Mouse (Mus musculus) forebrain, embryonic 12.5 days (tissue): ENCODE results near the gene Rarres2. TPM values are rescaled to one million over a fixed set of nuclear protein-coding genes. Genes with fewer than 3 reads are reported as not detected.
A peak's percentile ranks its signal among the peaks of the same experiment; 100 is the strongest.

Experiments
- ATAC-seq: fragments of 200-750 bp; cut with Nextera tagmentation; 2 replicates; pipeline ENCODE4 v1.8.0; 2017; ENCODE audit warnings: moderate TSS enrichment; ENCODE audit not compliant: low FRiP score
- H3K27ac ChIP-seq: fragments of 300-500 bp; sonication (generic); 2 replicates; pipeline ENCODE4 v1.5.1; 2016; ENCODE audit warnings: mild to moderate bottlenecking
- H3K27me3 ChIP-seq: fragments of 300-500 bp; sonication (generic); 2 replicates; pipeline ENCODE4 v1.6.1; 2016; ENCODE audit warnings: mild to moderate bottlenecking
- H3K36me3 ChIP-seq: fragments of 300-500 bp; sonication (generic); replicated peaks from 2 replicates; pipeline ENCODE4 v1.6.1; 2016; ENCODE audit warnings: mild to moderate bottlenecking
- H3K4me1 ChIP-seq: fragments of 300-500 bp; sonication (generic); 2 replicates; pipeline ENCODE4 v1.6.1; 2016
- H3K4me2 ChIP-seq: fragments of 300-500 bp; sonication (generic); 2 replicates; pipeline ENCODE4 v1.6.1; 2016; ENCODE audit warnings: mild to moderate bottlenecking, moderate library complexity
- H3K4me3 ChIP-seq: fragments of 300-500 bp; sonication (generic); replicated peaks from 2 replicates; pipeline ENCODE4 v1.5.1; 2016; ENCODE audit warnings: mild to moderate bottlenecking
- H3K9ac ChIP-seq: fragments of 300-500 bp; sonication (generic); 2 replicates; pipeline ENCODE4 v1.6.1; 2016; ENCODE audit warnings: mild to moderate bottlenecking
- H3K9me3 ChIP-seq: fragments of 300-500 bp; sonication (generic); 2 replicates; pipeline ENCODE4 v1.6.1; 2016
- WGBS: fragments of 180-500 bp; shearing (Covaris S2); methylation state at CpG from one replicate; pipeline ENCODE4 v1.1.7; 2016; 5-methylcytosine and 5-hydroxymethylcytosine counted together
- polyA plus RNA-seq: library from polyadenylated mRNA; unstranded; fragments of >200 nt; fragmentation: Nextera tagmentation; extraction: Ambion mirVana; gene quantifications from 2 replicates; pipeline ENCODE4 v1.2.1, GENCODE M21; 2016

Gene Rarres2
- polyA plus RNA-seq, 1 experiment from 2014 or later = 0.74 TPM

DNA sequence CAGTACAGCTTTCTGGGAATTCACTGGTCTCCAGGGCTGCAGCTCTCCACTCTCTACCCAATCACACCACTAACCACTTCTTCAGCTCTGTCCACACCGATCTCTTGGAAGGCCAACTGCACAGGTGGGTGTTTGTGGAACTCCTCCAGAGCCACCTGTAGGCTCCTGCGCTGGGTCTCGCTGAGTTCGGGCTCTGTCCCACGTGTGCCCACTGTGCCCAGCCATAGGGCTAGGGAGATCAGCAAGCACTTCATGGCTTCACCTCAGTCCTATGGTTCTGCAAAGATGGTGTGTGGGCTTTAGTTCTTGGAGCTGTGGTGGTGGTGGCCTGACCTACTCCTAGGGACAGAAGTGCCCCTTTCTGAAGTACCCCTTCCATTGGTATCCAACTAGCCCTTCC is 575 bp downstream of the Rarres2 start:
- 90% methylated on average over 5 of the region's 5 CpGs for WGBS

DNA sequence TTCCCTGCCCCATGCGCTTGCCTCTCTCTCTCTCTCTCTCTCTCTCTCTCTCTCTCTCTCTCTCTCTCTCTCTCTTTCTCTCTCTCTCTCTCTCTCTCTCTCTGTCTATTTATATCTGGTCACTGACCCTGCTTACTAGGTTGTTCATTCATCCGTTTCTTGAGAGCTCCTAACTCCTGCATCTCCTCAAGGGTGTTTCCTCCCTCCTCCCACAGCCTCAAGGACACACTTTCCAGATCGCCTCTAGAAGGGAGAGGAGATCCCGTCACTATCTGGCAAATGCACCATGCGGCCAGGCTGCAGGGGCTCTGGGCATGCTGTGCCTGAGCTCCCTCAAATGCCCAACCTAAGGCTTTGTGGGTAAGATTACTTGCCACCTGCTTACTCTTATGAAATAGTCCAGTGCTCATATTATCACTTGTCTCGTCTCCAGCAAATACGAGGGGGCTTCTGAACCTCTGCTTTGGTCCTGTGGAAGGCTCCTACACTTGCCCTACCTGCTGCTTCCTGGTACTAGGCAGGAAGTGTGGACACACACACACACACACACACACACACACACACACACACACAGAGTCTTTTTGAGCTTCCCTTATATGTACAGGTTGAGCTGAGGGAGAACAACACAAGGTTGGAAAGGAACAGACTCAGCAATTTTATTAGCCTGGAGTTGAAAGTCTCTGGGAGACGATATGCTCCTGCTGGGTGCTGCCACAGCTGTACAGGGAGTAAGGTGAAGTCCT is 3.4 kb downstream of the Rarres2 start:
- 82% methylated on average over 8 of the region's 8 CpGs for WGBS
- no peaks in the 10 kb centered on the region for H3K4me1 ChIP-seq
- no peaks in the 10 kb centered on the region for H3K27me3 ChIP-seq
- H3K4me2 ChIP-seq = no peak overlapping the region
- ATAC-seq = no peak
- no peak overlapping the region for H3K4me3 ChIP-seq
- H3K9ac ChIP-seq = no peak overlapping the region
- no peak overlapping the region for H3K27ac ChIP-seq
- H3K36me3 ChIP-seq = peaks cover 18% of the 10 kb centered on the region; the same call in 1 of the 2 replicates
- H3K9me3 ChIP-seq = no peaks in the 10 kb centered on the region

More for the DNA sequence above, 575 bp downstream of the Rarres2 start:
- no peak for ATAC-seq
- Histone ChIP-seq H3K4me3 (no peak overlapping the region), H3K9me3 (no peaks in the 10 kb centered on the region), H3K27me3 (no peaks in the 10 kb centered on the region), H3K27ac (no peak overlapping the region), H3K36me3 (peaks cover 7% of the 10 kb centered on the region; the same call in 1 of the 2 replicates), H3K4me2 (no peak overlapping the region), H3K4me1 (no peaks in the 10 kb centered on the region), H3K9ac (no peak overlapping the region)

DNA sequence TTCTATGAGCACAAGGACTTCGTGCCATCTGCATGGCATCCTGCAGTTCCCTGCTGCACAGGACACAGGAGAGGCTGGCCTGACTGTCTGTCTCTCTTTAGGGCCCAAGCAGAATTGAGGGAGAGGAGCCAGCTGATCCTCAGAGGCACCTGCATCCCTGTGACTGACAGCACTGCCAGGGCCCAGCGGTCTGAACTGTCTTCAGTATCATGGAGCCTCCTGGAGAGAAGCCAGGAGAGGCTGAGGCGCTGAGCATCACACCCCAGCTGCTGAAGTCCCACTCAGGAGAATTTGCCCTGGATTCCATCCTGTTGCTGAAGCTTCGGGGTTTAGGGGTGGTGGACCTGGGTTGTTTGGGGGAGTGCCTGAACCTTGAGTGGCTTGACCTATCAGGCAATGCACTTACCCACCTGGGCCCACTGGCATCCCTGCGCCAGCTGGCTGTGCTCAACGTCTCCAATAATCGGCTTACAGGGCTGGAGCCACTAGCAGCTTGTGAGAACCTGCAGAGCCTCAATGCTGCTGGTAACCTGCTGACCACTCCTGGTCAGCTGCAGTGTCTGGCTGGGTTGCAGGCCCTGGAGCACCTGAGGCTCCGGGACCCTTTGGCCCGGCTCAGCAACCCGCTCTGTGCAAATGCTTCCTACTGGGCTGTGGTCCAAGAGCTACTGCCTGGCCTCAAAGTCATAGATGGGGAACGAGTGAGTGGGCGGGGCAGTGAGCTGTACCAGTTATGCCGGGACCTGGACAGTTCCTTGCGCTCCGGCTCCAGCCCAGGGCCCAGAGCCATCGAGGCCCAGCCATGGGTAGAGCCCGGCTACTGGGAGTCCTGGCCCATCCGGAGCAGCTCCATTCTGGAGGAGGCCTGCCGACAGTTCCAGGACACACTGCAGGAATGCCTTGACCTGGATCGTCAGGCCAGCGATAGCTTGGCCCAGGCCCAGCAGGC is 4.3 kb downstream of the Rarres2 start:
- no peak overlapping the region for H3K4me2 ChIP-seq
- no peaks in the 10 kb centered on the region for H3K27me3 ChIP-seq
- H3K27ac ChIP-seq = no peak overlapping the region
- no peaks in the 10 kb centered on the region for H3K4me1 ChIP-seq
- H3K36me3 ChIP-seq = peaks cover 21% of the 10 kb centered on the region; the same call in 1 of the 2 replicates
- no peak for ATAC-seq
- WGBS = 90% methylated on average over 21 of the region's 21 CpGs
- H3K4me3 ChIP-seq = no peak overlapping the region
- no peaks in the 10 kb centered on the region for H3K9me3 ChIP-seq
- H3K9ac ChIP-seq = no peak overlapping the region

DNA sequence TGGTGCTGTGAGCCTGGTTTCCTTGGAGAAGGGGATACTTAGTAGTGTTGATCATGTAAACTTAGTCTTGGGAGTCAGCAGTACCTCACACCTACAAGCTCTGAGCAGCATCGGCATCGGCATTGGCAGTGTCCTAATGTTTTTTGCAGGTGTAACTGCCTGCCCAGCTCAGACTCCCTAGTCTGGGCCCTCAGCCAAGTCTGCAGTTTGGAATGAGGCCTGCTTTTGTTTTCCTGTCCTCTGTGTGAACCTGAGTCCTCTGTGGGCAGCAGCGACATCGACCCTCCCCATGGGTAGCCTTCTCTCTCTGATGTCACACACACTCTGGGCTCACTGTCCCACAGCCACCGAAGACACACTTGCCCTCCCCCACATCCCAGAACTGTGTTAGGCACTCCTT is 6.3 kb downstream of the Rarres2 start:
- ATAC-seq = no peak
- Histone ChIP-seq H3K9me3 (no peaks in the 10 kb centered on the region), H3K4me2 (no peak overlapping the region), H3K27ac (no peak overlapping the region), H3K4me1 (no peaks in the 10 kb centered on the region), H3K4me3 (no peak overlapping the region), H3K9ac (no peak overlapping the region), H3K27me3 (no peaks in the 10 kb centered on the region), H3K36me3 (peaks cover 21% of the 10 kb centered on the region; the same call in 1 of the 2 replicates)
- 84% methylated on average over 5 of the region's 5 CpGs for WGBS

DNA sequence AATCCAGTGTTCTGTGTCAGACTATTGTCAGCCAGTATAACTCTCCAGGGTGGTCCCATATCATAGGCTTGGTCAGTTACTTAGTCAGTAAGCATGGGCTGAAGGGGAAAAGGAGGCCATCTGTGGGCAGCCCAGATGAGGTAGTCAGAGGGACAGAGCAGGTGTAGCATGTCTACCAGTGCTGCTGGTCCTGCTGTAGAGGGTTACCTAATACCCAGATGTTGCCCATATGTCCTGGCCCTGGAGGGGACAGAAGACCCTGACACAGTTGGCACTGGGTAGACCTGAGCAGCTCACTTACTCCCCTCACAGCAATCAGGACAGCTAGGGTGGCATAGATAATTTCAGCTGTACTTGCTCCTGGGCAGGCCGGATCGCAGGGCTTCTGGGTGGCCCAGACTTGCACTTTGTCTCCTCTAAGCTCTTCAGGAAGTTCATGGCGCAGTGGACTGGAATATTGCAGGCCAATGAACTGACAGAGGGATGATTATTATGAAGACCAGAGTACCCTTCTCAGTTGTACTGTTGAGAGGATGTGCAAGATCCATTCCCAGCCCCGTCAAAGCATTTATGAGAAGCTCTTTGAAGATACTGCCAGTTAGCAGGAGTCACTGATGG is 6.8 kb downstream of the Rarres2 start:
- peaks cover 21% of the 10 kb centered on the region; the same call in 1 of the 2 replicates for H3K36me3 ChIP-seq
- no peaks in the 10 kb centered on the region for H3K9me3 ChIP-seq

DNA sequence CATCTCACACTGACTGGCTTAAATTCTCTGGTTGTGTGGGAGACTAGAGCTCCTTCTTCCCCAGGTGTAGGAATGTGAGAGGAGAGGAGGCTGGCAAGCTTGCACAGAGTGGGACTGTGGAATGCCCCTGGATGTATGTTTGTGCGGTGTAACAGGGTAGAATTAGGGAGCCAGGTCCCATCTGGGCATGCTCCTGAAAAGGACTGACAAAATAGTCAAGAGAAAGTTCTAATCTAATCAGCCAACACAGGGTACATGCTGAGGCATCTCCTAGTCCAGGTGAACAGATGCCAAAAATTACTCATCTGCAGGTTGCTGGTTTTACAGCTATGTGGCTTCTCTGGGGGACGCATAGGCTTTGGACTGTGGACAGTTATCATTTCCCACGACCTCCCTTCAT is 16.6 kb downstream of the Rarres2 start:
- Histone ChIP-seq H3K9me3 (no peaks in the 10 kb centered on the region), H3K9ac (no peak overlapping the region), H3K4me1 (peaks cover 16% of the 10 kb centered on the region), H3K27me3 (no peaks in the 10 kb centered on the region), H3K4me2 (peak overlapping the region; percentile 70), H3K36me3 (peaks cover 18% of the 10 kb centered on the region), H3K27ac (no peak overlapping the region), H3K4me3 (no peak overlapping the region)
- no peak for ATAC-seq
- WGBS = 88% methylated on average over 3 of the region's 3 CpGs

More for the DNA sequence above, 6.8 kb downstream of the Rarres2 start:
- Histone ChIP-seq H3K4me2 (no peak overlapping the region), H3K27ac (no peak overlapping the region), H3K4me3 (no peak overlapping the region), H3K27me3 (no peaks in the 10 kb centered on the region), H3K4me1 (no peaks in the 10 kb centered on the region), H3K9ac (no peak overlapping the region)
- WGBS = 97% methylated on average over 4 of the region's 4 CpGs
- no peak for ATAC-seq

DNA sequence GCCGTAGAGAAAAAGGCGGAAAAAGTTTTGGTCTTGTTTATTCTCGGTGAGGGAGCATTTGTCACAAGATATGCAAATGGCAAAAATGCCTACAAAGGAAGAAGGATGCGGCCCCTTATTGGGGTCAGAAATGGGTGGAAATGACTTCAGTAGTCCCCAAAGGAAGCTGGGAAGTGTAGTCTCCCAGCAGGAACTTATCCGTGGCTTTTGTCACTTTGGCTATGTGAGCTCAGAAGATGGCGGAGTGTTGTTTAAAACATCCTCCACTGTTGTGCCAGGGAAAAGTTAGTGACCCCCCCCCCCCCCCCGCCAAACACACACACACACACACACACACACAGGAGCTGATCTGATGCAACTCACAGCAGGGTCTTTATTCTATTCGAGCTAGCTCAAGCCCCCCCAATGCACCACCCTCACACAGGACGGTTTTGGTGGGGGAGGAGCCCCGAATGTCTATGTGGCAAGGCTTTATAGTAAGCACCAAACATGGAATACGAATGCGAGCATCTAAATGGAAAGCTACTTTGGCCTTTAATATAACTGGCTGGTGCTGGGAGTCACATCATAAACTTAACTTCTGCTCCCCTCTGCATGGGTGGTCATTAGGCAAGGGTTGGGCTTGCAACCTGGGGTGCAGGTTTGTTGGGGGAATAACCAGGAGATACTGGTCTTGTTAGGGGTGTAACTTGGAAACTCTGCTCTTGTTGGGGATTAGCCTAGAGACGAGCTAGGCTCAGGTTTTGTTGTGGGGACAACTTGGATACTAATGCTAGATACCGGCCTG is 17.3 kb downstream of the Rarres2 start:
- whole genome bisulfite sequencing = 29% methylated on average over 13 of the region's 14 CpGs
- Histone ChIP-seq H3K4me1 (peaks cover 16% of the 10 kb centered on the region), H3K27me3 (no peaks in the 10 kb centered on the region), H3K4me2 (peak overlapping the region; percentile 70), H3K27ac (peak overlapping the region; percentile 97), H3K9me3 (no peaks in the 10 kb centered on the region), H3K9ac (peak overlapping the region; percentile 62), H3K36me3 (peaks cover 18% of the 10 kb centered on the region), H3K4me3 (peak overlapping the region; percentile 50)
- peak; percentile 86 for ATAC-seq

DNA sequence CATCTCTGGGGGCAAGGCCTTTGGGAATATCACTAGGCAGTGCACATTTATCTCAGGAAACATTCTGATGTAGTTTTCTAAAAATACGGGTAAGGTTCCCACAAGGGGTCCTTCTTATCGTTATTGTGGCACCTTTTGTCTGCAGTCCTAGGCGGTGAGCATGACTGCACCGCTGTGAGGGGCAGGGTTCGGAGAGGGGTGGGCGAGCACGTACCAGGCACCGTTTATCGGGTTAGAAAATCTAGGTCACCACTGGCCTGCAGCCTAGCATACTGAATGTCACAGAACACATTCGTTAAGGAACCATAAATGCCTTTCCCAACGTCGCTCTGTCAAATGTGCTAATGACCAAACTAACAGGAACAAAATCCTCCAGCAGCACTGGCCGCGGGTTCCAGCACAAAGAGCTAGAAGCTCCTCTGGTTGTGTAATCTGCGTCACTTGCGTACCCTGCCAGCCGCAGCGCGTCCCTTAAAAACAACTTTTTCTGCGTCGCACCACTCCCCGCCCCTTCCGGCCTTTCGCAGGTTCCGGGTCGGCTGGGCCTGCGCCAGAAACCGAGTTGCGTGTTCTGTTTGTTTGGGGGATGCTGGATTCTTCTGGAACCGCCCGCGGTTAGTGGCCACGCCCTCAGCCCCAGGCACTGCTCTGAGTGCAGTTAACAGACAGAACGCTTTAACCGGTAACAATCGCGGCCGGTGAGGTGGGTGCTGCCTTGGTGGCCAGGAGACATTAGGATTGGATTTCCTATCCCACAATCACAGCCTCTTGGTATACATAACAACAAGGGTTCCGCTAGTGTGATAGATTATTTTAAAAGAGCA is 18.1 kb downstream of the Rarres2 start, which contains the start of gene Lrrc61:
Gene Lrrc61 (plus strand): TSS at position 517 of the 824 bp plus-strand sequence.
- WGBS = under 1% methylated on average over 39 of the region's 39 CpGs
- H3K27ac ChIP-seq = peak within 1 kb of the TSS; percentile 97

DNA sequence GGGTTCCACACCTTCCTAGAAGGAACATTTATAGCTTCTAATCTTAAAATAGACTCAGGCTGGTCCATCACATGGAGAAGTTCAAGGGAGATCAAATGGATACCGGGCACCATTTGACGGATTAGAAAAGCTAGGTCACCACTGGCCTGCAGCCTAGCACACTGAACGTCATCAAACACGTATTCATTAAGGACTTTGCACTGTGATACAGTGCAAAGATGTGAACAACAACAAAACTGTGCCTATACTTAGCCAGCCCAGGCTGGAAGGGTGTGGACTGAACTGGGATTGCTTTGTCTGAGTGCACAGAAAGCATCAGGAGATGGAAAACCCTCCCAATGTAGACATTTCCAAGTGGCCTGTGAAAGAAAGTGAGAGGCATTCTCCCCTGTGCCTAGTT is 18.8 kb downstream of the Rarres2 start:
- Histone ChIP-seq H3K36me3 (peaks cover 13% of the 10 kb centered on the region), H3K27ac (peak overlapping the region; percentile 97), H3K4me2 (peak overlapping the region; percentile 70), H3K4me1 (peaks cover 16% of the 10 kb centered on the region), H3K9me3 (no peaks in the 10 kb centered on the region), H3K9ac (peak overlapping the region; percentile 62), H3K27me3 (no peaks in the 10 kb centered on the region), H3K4me3 (peak overlapping the region; percentile 50)
- WGBS = 78% methylated on average over 4 of the region's 4 CpGs
- 0 out of 2 replicates have a peak, but pooled peaks have one; percentile 8 for ATAC-seq

More for the DNA sequence above, 18.1 kb downstream of the Rarres2 start, which contains the start of gene Lrrc61:
- H3K4me2 ChIP-seq = peak within 1 kb of the TSS; percentile 70
- H3K4me3 ChIP-seq = peak within 1 kb of the TSS; percentile 50
- ATAC-seq = peak; percentile 95
- H3K9ac ChIP-seq = peak within 1 kb of the TSS; percentile 62
- H3K27me3 ChIP-seq = no peaks in the 10 kb centered on the region
- H3K9me3 ChIP-seq = no peaks in the 10 kb centered on the region
- H3K4me1 ChIP-seq = peaks cover 16% of the 10 kb centered on the region
- peaks cover 18% of the 10 kb centered on the region for H3K36me3 ChIP-seq

DNA sequence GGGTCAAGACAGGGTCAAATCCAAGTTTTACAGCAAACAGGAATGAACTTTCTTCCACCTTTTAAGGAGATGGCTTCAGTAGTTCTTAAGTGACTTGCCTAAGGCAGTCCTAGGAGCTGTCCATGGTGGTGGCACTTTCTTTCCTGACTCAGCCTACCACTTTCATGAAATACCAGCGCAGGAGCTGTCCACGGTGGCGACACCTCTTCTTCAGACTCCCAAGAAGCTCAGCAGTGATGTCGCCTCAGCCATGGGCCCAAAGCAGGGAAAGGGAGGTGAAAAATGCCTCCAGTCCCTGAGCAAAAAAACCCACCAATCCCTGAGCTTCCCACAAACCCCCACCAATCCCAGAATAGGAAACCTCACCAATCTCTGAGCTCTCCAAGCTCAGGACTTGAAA is 19.7 kb downstream of the Rarres2 start:
- Histone ChIP-seq H3K36me3 (peaks cover 9% of the 10 kb centered on the region), H3K4me3 (no peak overlapping the region), H3K27ac (no peak overlapping the region), H3K4me1 (peaks cover 16% of the 10 kb centered on the region), H3K9ac (no peak overlapping the region), H3K9me3 (no peaks in the 10 kb centered on the region), H3K4me2 (no peak overlapping the region), H3K27me3 (no peaks in the 10 kb centered on the region)
- no peak for ATAC-seq
- WGBS = 67% methylated on average over 4 of the region's 4 CpGs

DNA sequence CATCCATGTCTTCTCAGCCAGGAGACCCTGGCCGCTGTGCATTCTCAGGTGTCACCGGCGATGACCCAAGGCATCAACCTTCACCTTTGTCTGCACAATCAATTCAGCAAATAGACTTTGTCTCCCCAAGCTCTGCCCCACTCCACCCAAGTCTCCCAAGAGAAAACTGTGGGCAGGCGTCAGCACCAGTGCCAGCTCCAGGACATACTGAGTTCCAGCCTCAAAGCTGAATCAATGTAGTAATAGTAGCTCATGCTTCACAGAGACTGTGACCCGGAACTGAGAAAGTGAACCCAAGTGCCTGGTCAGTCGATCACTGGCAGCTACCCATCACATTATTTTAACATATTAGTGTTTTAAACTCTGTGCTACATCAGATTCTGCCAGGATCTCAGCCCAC is 24.3 kb downstream of the Rarres2 start:
- H3K36me3 ChIP-seq = no peaks in the 10 kb centered on the region
- no peak overlapping the region for H3K4me3 ChIP-seq
- no peaks in the 10 kb centered on the region for H3K9me3 ChIP-seq
- H3K27me3 ChIP-seq = no peaks in the 10 kb centered on the region
- no peaks in the 10 kb centered on the region for H3K4me1 ChIP-seq
- H3K9ac ChIP-seq = no peak overlapping the region
- H3K4me2 ChIP-seq = no peak overlapping the region
- H3K27ac ChIP-seq = no peak overlapping the region
- ATAC-seq = no peak
- 86% methylated on average over 6 of the region's 6 CpGs for WGBS
